In genomic region chr4:109703568-109703967, GRCm38 (mm10) we compare ENCODE assay signal across 11 mouse cellular contexts. TPM values are rescaled to one million over a fixed set of nuclear protein-coding genes. Genes with fewer than 3 reads are reported as not detected.
DNase-seq lines count a peak whose midpoint lies in the region; ATAC-seq and TF ChIP-seq lines count a peak whose summit lies in the region.
"Had no signal": no experiment of that assay in that cellular context is flagged by ENCODE, and none has a peak within 500 bp of the region (broad histone marks: within the 10 kb centered on the region; RNA-seq: fewer than 3 reads in every experiment).

No protein-coding gene starts in this region.

- no peak for DNase-seq in heart, adult 2 months
- no peak for DNase-seq in heart, adult 11 months
- peak; percentile 90 for DNase-seq in midbrain, embryonic 11.5 days (ENCODE audit: low spot score, missing footprints)
- DNase-seq in embryo, embryonic 10.5 days (ENCODE audit: low spot score) = peak; percentile 72
- peak; percentile 23 for DNase-seq in skeletal muscle tissue, adult 2 months (ENCODE audit: low read depth, low spot score)
- DNase-seq in urinary bladder, postnatal 10 days (ENCODE audit: low spot score) = no peak
- DNase-seq in natural killer cell, adult 2 months (ENCODE audit: low spot score in 2 of 2) = no peak

- no peak overlapping the region for H3K9ac ChIP-seq in heart, adult 2 months (ENCODE audit: low read depth, low read length)
- no peak overlapping the region for H3K9ac ChIP-seq in midbrain, embryonic 11.5 days (ENCODE audit: low read length)
- no peak overlapping the region for H3K9ac ChIP-seq in midbrain, embryonic 16.5 days (ENCODE audit: low read depth, low read length)
- H3K9ac ChIP-seq: heart, embryonic 12.5 days; lung, embryonic 15.5 days had no signal

- peaks cover 4% of the 10 kb centered on the region; the same call in 1 of the 2 replicates for H3K79me2 ChIP-seq in heart, adult 2 months (replicated peaks; ENCODE audit: control insufficient read depth, insufficient read depth, low read length)

- no peak for TF ChIP-seq POLR2A in heart, adult 2 months (IDR thresholded peaks at IDR 0.05; ENCODE audit: insufficient read depth, low read depth, low read length)

- TF ChIP-seq CTCF in heart, adult 2 months (IDR thresholded peaks at IDR 0.05) = peak; percentile 91

- H3K9me3 ChIP-seq in midbrain, embryonic 11.5 days (ENCODE audit: control insufficient read depth, low read length) = no peaks in the 10 kb centered on the region
- H3K9me3 ChIP-seq in midbrain, embryonic 16.5 days (replicated peaks; ENCODE audit: control insufficient read depth, low read length, poor library complexity, severe bottlenecking) = no peaks in the 10 kb centered on the region
- H3K9me3 ChIP-seq: heart, embryonic 12.5 days; lung, embryonic 15.5 days had no signal

- no peak for ATAC-seq in midbrain, embryonic 11.5 days (ENCODE audit: low FRiP score)
- no peak for ATAC-seq in midbrain, embryonic 16.5 days
- ATAC-seq: activated CD4-positive, CD25-positive, alpha-beta regulatory T cell, adult 4 months had no signal

- no peak for TF ChIP-seq EP300 in heart, adult 2 months (IDR thresholded peaks at IDR 0.05; ENCODE audit: insufficient read depth, low read depth, low read length)

- no peaks in the 10 kb centered on the region; the same call in 1 of the 2 replicates for H3K4me1 ChIP-seq in heart, adult 2 months (ENCODE audit: control insufficient read depth, insufficient read depth, low read length)
- H3K4me1 ChIP-seq in midbrain, embryonic 11.5 days (ENCODE audit: control insufficient read depth, insufficient read depth, low read length) = no peaks in the 10 kb centered on the region
- H3K4me1 ChIP-seq in midbrain, embryonic 16.5 days (ENCODE audit: control insufficient read depth, insufficient read depth, low read length) = no peaks in the 10 kb centered on the region
- H3K4me1 ChIP-seq: lung, embryonic 15.5 days had no signal

- no peak overlapping the region for H3K27ac ChIP-seq in heart, adult 2 months
- no peak overlapping the region for H3K27ac ChIP-seq in midbrain, embryonic 11.5 days (ENCODE audit: low read depth, low read length)
- no peak overlapping the region for H3K27ac ChIP-seq in midbrain, embryonic 16.5 days (ENCODE audit: low read length)
- H3K27ac ChIP-seq: lung, embryonic 15.5 days had no signal

- intact Hi-C loops in heart, adult 2 months (cut with DNase I) = loop anchor here (1.0 kb wide), 1 partner anchor 126 kb away; no protein-coding TSS in a partner anchor

- H3K4me3 ChIP-seq in heart, adult 2 months = no peak overlapping the region
- H3K4me3 ChIP-seq in midbrain, embryonic 11.5 days (ENCODE audit: low read depth, low read length) = no peak overlapping the region
- H3K4me3 ChIP-seq in midbrain, embryonic 16.5 days (ENCODE audit: low read depth, low read length) = no peak overlapping the region
- H3K4me3 ChIP-seq: heart, embryonic 12.5 days; lung, embryonic 15.5 days had no signal

- H3K36me3 ChIP-seq in heart, adult 2 months (ENCODE audit: control insufficient read depth, insufficient read depth, low read length) = 0 out of 2 replicates have a peak, but pooled peaks cover 2% of the 10 kb centered on the region
- H3K36me3 ChIP-seq in midbrain, embryonic 11.5 days (ENCODE audit: control insufficient read depth, insufficient read depth, low read length) = no peaks in the 10 kb centered on the region
- no peaks in the 10 kb centered on the region for H3K36me3 ChIP-seq in midbrain, embryonic 16.5 days (ENCODE audit: control insufficient read depth, insufficient read depth, low read length)
- H3K36me3 ChIP-seq: heart, embryonic 12.5 days; lung, embryonic 15.5 days had no signal

- no peaks in the 10 kb centered on the region for H3K27me3 ChIP-seq in heart, adult 2 months (ENCODE audit: control insufficient read depth, insufficient read depth, low read length)
- H3K27me3 ChIP-seq in midbrain, embryonic 11.5 days (ENCODE audit: control insufficient read depth, insufficient read depth, low read length) = no peaks in the 10 kb centered on the region
- H3K27me3 ChIP-seq in midbrain, embryonic 16.5 days (ENCODE audit: control insufficient read depth, insufficient read depth, low read depth, low read length) = no peaks in the 10 kb centered on the region
- H3K27me3 ChIP-seq: heart, embryonic 12.5 days; lung, embryonic 15.5 days had no signal

- H3K4me2 ChIP-seq in midbrain, embryonic 11.5 days = no peak overlapping the region
- H3K4me2 ChIP-seq in midbrain, embryonic 16.5 days (ENCODE audit: low read length) = no peak overlapping the region
- H3K4me2 ChIP-seq: heart, embryonic 12.5 days; lung, embryonic 15.5 days had no signal

RNA-seq across cellular contexts. Expression of gene Faf1, which starts 27.2 kb away (rescaled TPM):
- total RNA-seq in heart, adult 2 months (2021) = 10 to 100 TPM; 37.1 to 46.0 TPM
- polyA plus RNA-seq in heart, adult 2 months (2012; rRNA removed) = 9.6 and 18.5 TPM in 2 replicates
- 42.4 and 44.0 TPM in 2 replicates for polyA plus RNA-seq in midbrain, embryonic 11.5 days (2014; fragmentation: Nextera tagmentation; extraction: Ambion mirVana)
- polyA plus RNA-seq in midbrain, embryonic 16.5 days (2015; fragmentation: Nextera tagmentation; extraction: Ambion mirVana) = 29.9 and 32.0 TPM in 2 replicates

RNA-seq across cellular contexts. Expression of gene Cdkn2c, which starts 36.6 kb away (rescaled TPM):
- total RNA-seq in heart, adult 2 months (2021) = 10 to 100 TPM; 11.0 to 14.5 TPM
- 6.3 and 11.0 TPM in 2 replicates for polyA plus RNA-seq in heart, adult 2 months (2012; rRNA removed)
- polyA plus RNA-seq in midbrain, embryonic 11.5 days (2014; fragmentation: Nextera tagmentation; extraction: Ambion mirVana) = 7.4 and 8.9 TPM in 2 replicates
- 1.7 and 2.0 TPM in 2 replicates for polyA plus RNA-seq in midbrain, embryonic 16.5 days (2015; fragmentation: Nextera tagmentation; extraction: Ambion mirVana)

Comparison
In these comparisons a context has a peak if more than half of its experiments do, and no peak if none do; other contexts are left out.
1. DNase-seq: peak in midbrain, embryonic 11.5 days (single experiment), embryo, embryonic 10.5 days (single experiment) and skeletal muscle tissue, adult 2 months (single experiment); none in heart, adult 2 months (0 of 2), heart, adult 11 months (single experiment), urinary bladder, postnatal 10 days (single experiment) and natural killer cell, adult 2 months (0 of 2).